ENCODE assay signal across 32 mouse cellular contexts in the genomic region with DNA sequence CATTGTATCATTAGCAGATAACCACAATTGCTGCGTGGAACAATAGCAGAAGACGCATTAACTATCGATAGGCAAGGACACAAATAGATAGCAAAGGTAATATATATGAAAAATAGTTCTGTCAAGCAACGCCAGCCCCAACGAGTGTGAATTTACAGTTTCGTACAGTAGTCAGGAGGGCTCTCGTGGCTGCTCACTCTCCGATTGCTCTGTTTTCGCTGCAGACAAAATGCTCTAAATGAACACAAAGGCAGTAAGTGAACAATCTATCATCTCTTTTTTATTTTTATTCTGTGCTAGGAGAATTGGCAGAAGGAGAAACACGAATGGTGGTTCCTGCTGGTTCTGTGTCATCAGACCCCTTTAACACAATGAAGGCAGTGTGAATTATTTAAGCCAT.
"Had no signal": no experiment of that assay in that cellular context is flagged by ENCODE, and none has a peak within 500 bp of the region (broad histone marks: within the 10 kb centered on the region; RNA-seq: fewer than 3 reads in every experiment).

No protein-coding gene starts in this region.

- H3K4me3 ChIP-seq: left cerebral cortex, adult 2 months; limb, embryonic 10.5 days; limb, embryonic 12.5 days; limb, embryonic 13.5 days; limb, embryonic 15.5 days; liver, embryonic 12.5 days; liver, embryonic 13.5 days; liver, embryonic 15.5 days; lung, embryonic 15.5 days; megakaryocyte, embryonic 14.5 days; midbrain, embryonic 10.5 days; midbrain, embryonic 12.5 days; midbrain, embryonic 13.5 days; midbrain, embryonic 15.5 days; myocyte had no signal

- H3K9ac ChIP-seq: limb, embryonic 12.5 days; limb, embryonic 13.5 days; limb, embryonic 15.5 days; liver, embryonic 12.5 days; liver, embryonic 13.5 days; liver, embryonic 14.5 days; liver, embryonic 15.5 days; liver, postnatal 0 days; lung, embryonic 14.5 days; lung, embryonic 15.5 days; midbrain, embryonic 12.5 days; midbrain, embryonic 13.5 days; midbrain, embryonic 15.5 days had no signal

- H3K27me3 ChIP-seq: limb, embryonic 12.5 days; limb, embryonic 15.5 days; liver, embryonic 12.5 days; liver, embryonic 13.5 days; liver, embryonic 15.5 days; lung, embryonic 15.5 days; midbrain, embryonic 12.5 days; midbrain, embryonic 13.5 days; midbrain, embryonic 15.5 days had no signal

- H3K4me2 ChIP-seq: limb, embryonic 12.5 days; limb, embryonic 13.5 days; limb, embryonic 15.5 days; liver, embryonic 11.5 days; liver, embryonic 12.5 days; liver, embryonic 13.5 days; liver, embryonic 15.5 days; lung, embryonic 14.5 days; lung, embryonic 15.5 days; midbrain, embryonic 11.5 days; midbrain, embryonic 12.5 days; midbrain, embryonic 13.5 days; midbrain, embryonic 15.5 days had no signal

- ATAC-seq: liver, embryonic 12.5 days; liver, postnatal 0 days; lung, postnatal 0 days; midbrain, embryonic 13.5 days; midbrain, embryonic 15.5 days; midbrain, embryonic 16.5 days had no signal

- H3K36me3 ChIP-seq: limb, embryonic 10.5 days; limb, embryonic 12.5 days; limb, embryonic 13.5 days; limb, embryonic 15.5 days; liver, embryonic 12.5 days; liver, embryonic 13.5 days; liver, embryonic 15.5 days; lung, embryonic 15.5 days; midbrain, embryonic 10.5 days; midbrain, embryonic 12.5 days; midbrain, embryonic 13.5 days; midbrain, embryonic 15.5 days had no signal

- DNase-seq: left cerebral cortex, postnatal 4 days; liver; liver, embryonic 13.5 days; liver, postnatal 0 days; lung, adult 18-20 months; lung, adult 2 months; lung, embryonic 14.5 days; lung, postnatal 10 days; lung, postnatal 14 days; lung, postnatal 36 days; lung, postnatal 4 days; midbrain, embryonic 14.5 days had no signal

- H3K9me3 ChIP-seq: limb, embryonic 13.5 days; limb, embryonic 15.5 days; liver, embryonic 12.5 days; liver, embryonic 13.5 days; liver, embryonic 15.5 days; lung, embryonic 15.5 days; midbrain, embryonic 10.5 days; midbrain, embryonic 12.5 days; midbrain, embryonic 13.5 days; midbrain, embryonic 15.5 days had no signal

- H3K27ac ChIP-seq: left cerebral cortex, adult 2 months; limb, embryonic 10.5 days; limb, embryonic 12.5 days; limb, embryonic 13.5 days; limb, embryonic 15.5 days; liver, embryonic 12.5 days; liver, embryonic 13.5 days; liver, embryonic 14.5 days; liver, embryonic 15.5 days; lung, embryonic 15.5 days; macrophage; midbrain, embryonic 10.5 days; midbrain, embryonic 12.5 days; midbrain, embryonic 13.5 days; midbrain, embryonic 15.5 days had no signal

- H3K4me1 ChIP-seq: liver, embryonic 12.5 days; liver, embryonic 13.5 days; liver, embryonic 15.5 days; midbrain, embryonic 15.5 days had no signal
